Mouse (Mus musculus) MEL (cell line): ENCODE results near the gene Acaca. TPM values are rescaled to one million over a fixed set of nuclear protein-coding genes. Genes with fewer than 3 reads are reported as not detected.
A peak's percentile ranks its signal among the peaks of the same experiment; 100 is the strongest.

Experiments
- DNase-seq: peaks from one replicate; pipeline ENCODE4 v3.0.0; 2011; ENCODE audit warnings: low read depth, low spot score
- H3K27ac ChIP-seq: 2 replicates; pipeline ENCODE4 v1.5.1; 2012; ENCODE audit warnings: low read depth, mild to moderate bottlenecking, control low read depth, low read length, moderate library complexity; ENCODE audit not compliant: control insufficient read depth
- H3K27me3 ChIP-seq, 2 experiments: fragments of 150-350 bp in 1 of 2; sonication (generic) in 1 of 2; 2 replicates each; pipeline ENCODE4 v1.6.1; 2012; ENCODE audit warnings: low read length in 2 of 2, mild to moderate bottlenecking in 2 of 2, improper control_type of control experiment in 1 of 2, moderate library complexity in 1 of 2; ENCODE audit not compliant: insufficient read depth in 2 of 2, control insufficient read depth in 1 of 2
- H3K36me3 ChIP-seq, 2 experiments: 2 replicates each; pipeline ENCODE4 v1.6.1; 2012 to 2014; ENCODE audit warnings: low read length in 2 of 2, improper control_type of control experiment in 1 of 2, inconsistent platforms in 1 of 2, mild to moderate bottlenecking in 1 of 2; ENCODE audit not compliant: insufficient read depth in 2 of 2, control insufficient read depth in 1 of 2
- H3K4me1 ChIP-seq, 2 experiments: fragments of 150-350 bp in 1 of 2; sonication (generic) in 1 of 2; 2 replicates each; pipeline ENCODE4 v1.6.1; 2012; ENCODE audit warnings: low read length in 2 of 2, improper control_type of control experiment in 1 of 2, mild to moderate bottlenecking in 1 of 2; ENCODE audit not compliant: insufficient read depth in 2 of 2, control insufficient read depth in 1 of 2
- H3K4me3 ChIP-seq, 2 experiments: fragments of 150-350 bp in 1 of 2; sonication (generic) in 1 of 2; 2 replicates each; pipeline ENCODE4 v1.5.1; 2012; ENCODE audit warnings: low read depth in 2 of 2, low read length in 2 of 2, mild to moderate bottlenecking in 2 of 2, moderate library complexity in 2 of 2, control low read depth in 1 of 2, improper control_type of control experiment in 1 of 2; ENCODE audit not compliant: control insufficient read depth in 1 of 2, insufficient read depth in 1 of 2
- H3K79me2 ChIP-seq: 2 replicates; pipeline ENCODE4 v1.6.1; 2012; ENCODE audit warnings: mild to moderate bottlenecking, low read length, moderate library complexity; ENCODE audit not compliant: control insufficient read depth, poor library complexity, insufficient read depth
- H3K9ac ChIP-seq: 2 replicates; pipeline ENCODE4 v1.6.1; 2012; ENCODE audit warnings: low read depth, mild to moderate bottlenecking, control low read depth, low read length, moderate library complexity; ENCODE audit not compliant: control insufficient read depth, poor library complexity, severe bottlenecking
- H3K9me3 ChIP-seq: fragments of 150-350 bp; sonication (generic); replicated peaks from 2 replicates; pipeline ENCODE4 v1.6.1; 2012; ENCODE audit warnings: mild to moderate bottlenecking, low read length, improper control_type of control experiment, moderate library complexity; ENCODE audit not compliant: insufficient read depth
- BHLHE40 ChIP-seq: IDR thresholded peaks from 2 replicates; pipeline ENCODE4 v1.6.1; 2012; ENCODE audit warnings: low read depth, mild to moderate bottlenecking, inconsistent platforms, low read length, improper control_type of control experiment, borderline replicate concordance
- CHD1 ChIP-seq: IDR thresholded peaks from 2 replicates; pipeline ENCODE4 v1.6.1; 2012; ENCODE audit warnings: low read depth, mild to moderate bottlenecking, inconsistent platforms, low read length, improper control_type of control experiment
- CTCF ChIP-seq, 3 experiments: IDR thresholded peaks in 2 of 3; conservative IDR thresholded peaks in 1 of 3; 2 replicates each; pipeline ENCODE4 v1.5.1; 2011 to 2012; ENCODE audit warnings: low read length in 3 of 3, low read depth in 2 of 3, mild to moderate bottlenecking in 2 of 3, improper control_type of control experiment in 1 of 3, inconsistent platforms in 1 of 3, mixed read lengths in 1 of 3, moderate library complexity in 1 of 3; ENCODE audit not compliant: control insufficient read depth in 1 of 3, insufficient read depth in 1 of 3, poor library complexity in 1 of 3, severe bottlenecking in 1 of 3
- ELF1 ChIP-seq: IDR thresholded peaks from 2 replicates; pipeline ENCODE4 v1.6.1; 2014; ENCODE audit warnings: low read depth, mild to moderate bottlenecking, inconsistent platforms, low read length, improper control_type of control experiment, moderate library complexity
- EP300 ChIP-seq, 2 experiments: IDR thresholded peaks; 2 replicates each; pipeline ENCODE4 v1.6.1; 2011; ENCODE audit warnings: improper control_type of control experiment in 2 of 2, low read length in 2 of 2, low read depth in 1 of 2, mild to moderate bottlenecking in 1 of 2
- ETS1 ChIP-seq: IDR thresholded peaks from 2 replicates; pipeline ENCODE4 v1.6.1; 2012; ENCODE audit warnings: low read depth, mild to moderate bottlenecking, inconsistent platforms, low read length, improper control_type of control experiment, moderate library complexity
- GABPA ChIP-seq: IDR thresholded peaks from 2 replicates; pipeline ENCODE4 v1.6.1; 2012; ENCODE audit warnings: low read depth, mild to moderate bottlenecking, inconsistent platforms, low read length, improper control_type of control experiment, moderate library complexity
- GATA1 ChIP-seq: IDR thresholded peaks from 2 replicates; pipeline ENCODE4 v1.6.1; 2011; ENCODE audit warnings: low read depth, low read length, improper control_type of control experiment
- HCFC1 ChIP-seq: IDR thresholded peaks from 2 replicates; pipeline ENCODE4 v1.6.1; 2012; ENCODE audit warnings: low read depth, mild to moderate bottlenecking, inconsistent platforms, low read length, improper control_type of control experiment, moderate library complexity
- JUND ChIP-seq: IDR thresholded peaks from 2 replicates; pipeline ENCODE4 v1.6.1; 2011; ENCODE audit warnings: low read depth, mild to moderate bottlenecking, improper control_type of control experiment, low read length
- KAT2A ChIP-seq: conservative IDR thresholded peaks from 2 replicates; pipeline ENCODE4 v1.6.1; 2012; ENCODE audit warnings: low read depth, low read length, improper control_type of control experiment, inconsistent platforms
- MAX ChIP-seq: IDR thresholded peaks from 2 replicates; pipeline ENCODE4 v1.6.1; 2011; ENCODE audit warnings: low read length, improper control_type of control experiment
- MEF2A ChIP-seq: IDR thresholded peaks from 2 replicates; pipeline ENCODE4 v1.6.1; 2014; ENCODE audit warnings: low read depth, mild to moderate bottlenecking, inconsistent platforms, low read length, improper control_type of control experiment; ENCODE audit not compliant: poor library complexity, insufficient replicate concordance, severe bottlenecking; ENCODE audit errors: extremely low read depth
- MXI1 ChIP-seq: IDR thresholded peaks from 2 replicates; pipeline ENCODE4 v1.6.1; 2011; ENCODE audit warnings: mild to moderate bottlenecking, low read depth, low read length, improper control_type of control experiment
- MYC ChIP-seq: IDR thresholded peaks from 2 replicates; pipeline ENCODE4 v1.6.1; 2011; ENCODE audit warnings: low read depth, mild to moderate bottlenecking, low read length, improper control_type of control experiment, moderate library complexity
- NELFE ChIP-seq: IDR thresholded peaks from 2 replicates; pipeline ENCODE4 v1.6.1; 2011; ENCODE audit warnings: low read depth, low read length, improper control_type of control experiment
- POLR2A ChIP-seq, 2 experiments: IDR thresholded peaks; 2 replicates each; pipeline ENCODE4 v1.6.1; 2011 to 2012; ENCODE audit warnings: low read length in 2 of 2, mild to moderate bottlenecking in 2 of 2, control low read depth in 1 of 2, improper control_type of control experiment in 1 of 2, low read depth in 1 of 2, moderate library complexity in 1 of 2; ENCODE audit not compliant: control insufficient read depth in 1 of 2, insufficient read depth in 1 of 2, poor library complexity in 1 of 2
- RAD21 ChIP-seq: IDR thresholded peaks from 2 replicates; pipeline ENCODE4 v1.6.1; 2011; ENCODE audit warnings: mild to moderate bottlenecking, low read depth, low read length, improper control_type of control experiment
- RCOR1 ChIP-seq: IDR thresholded peaks from 2 replicates; pipeline ENCODE4 v1.6.1; 2012; ENCODE audit warnings: low read depth, mild to moderate bottlenecking, inconsistent platforms, low read length, improper control_type of control experiment
- SIN3A ChIP-seq: IDR thresholded peaks from 2 replicates; pipeline ENCODE4 v1.6.1; 2012; ENCODE audit warnings: low read length, improper control_type of control experiment, inconsistent platforms
- SMC3 ChIP-seq: IDR thresholded peaks from 2 replicates; pipeline ENCODE4 v1.6.1; 2011; ENCODE audit warnings: low read depth, low read length, improper control_type of control experiment
- TAL1 ChIP-seq: IDR thresholded peaks from 2 replicates; pipeline ENCODE4 v1.6.1; 2012; ENCODE audit warnings: mild to moderate bottlenecking, inconsistent platforms, low read length, moderate library complexity, mixed read lengths
- TBP ChIP-seq: IDR thresholded peaks from 2 replicates; pipeline ENCODE4 v1.8.0; 2011; ENCODE audit warnings: low read depth, low read length, improper control_type of control experiment
- UBTF ChIP-seq: IDR thresholded peaks from 2 replicates; pipeline ENCODE4 v1.6.1; 2012; ENCODE audit warnings: low read depth, mild to moderate bottlenecking, inconsistent platforms, low read length, improper control_type of control experiment, moderate library complexity, borderline replicate concordance; ENCODE audit not compliant: insufficient read depth
- USF1 ChIP-seq: IDR thresholded peaks from 2 replicates; pipeline ENCODE4 v1.6.1; 2014; ENCODE audit warnings: low read depth, mild to moderate bottlenecking, inconsistent platforms, low read length, improper control_type of control experiment, moderate library complexity
- USF2 ChIP-seq, 2 experiments: IDR thresholded peaks; 2 replicates each; pipeline ENCODE4 v1.6.1; 2011 to 2012; ENCODE audit warnings: improper control_type of control experiment in 2 of 2, low read length in 2 of 2, borderline replicate concordance in 1 of 2, inconsistent platforms in 1 of 2, low read depth in 1 of 2, mild to moderate bottlenecking in 1 of 2; ENCODE audit not compliant: insufficient read depth in 1 of 2
- ZC3H11A ChIP-seq: IDR thresholded peaks from 2 replicates; pipeline ENCODE4 v1.6.1; 2012; ENCODE audit warnings: low read depth, mild to moderate bottlenecking, inconsistent platforms, low read length, improper control_type of control experiment
- ZKSCAN1 ChIP-seq: IDR thresholded peaks from 2 replicates; pipeline ENCODE4 v1.6.1; 2012; ENCODE audit warnings: low read depth, mild to moderate bottlenecking, inconsistent platforms, low read length, improper control_type of control experiment, moderate library complexity
- ZNF384 ChIP-seq: IDR thresholded peaks from 2 replicates; pipeline ENCODE4 v1.6.1; 2012; ENCODE audit warnings: low read depth, mild to moderate bottlenecking, inconsistent platforms, low read length, improper control_type of control experiment
- polyA plus RNA-seq, 2 experiments: library from polyadenylated mRNA; stranded (reverse) in 1 of 2; unstranded in 1 of 2; fragments of >175 nt in 1 of 2; fragments of >200 nt in 1 of 2; gene quantifications; 2 replicates each; pipeline versions ENCODE4 v1.2.1 to v1.2.4; 2012; ENCODE audit warnings: low replicate concordance in 2 of 2, low read depth in 1 of 2; ENCODE audit not compliant: insufficient read length in 2 of 2, insufficient read depth in 1 of 2, missing spikeins in 1 of 2
- total RNA-seq: library from RNA; depleted of rRNA; stranded (reverse); fragments of 300-350 nt; gene quantifications from 2 replicates; pipeline ENCODE4 v1.2.3, GENCODE M21; 2012

Gene Acaca
- total and polyA plus RNA-seq, 3 experiments: 32.0 to 52.0 (median 33.9) TPM

GRCm38 (mm10) chr11:84268068-84268467 lies 138.6 kb downstream of the Acaca start:
- DNase-seq: peak; percentile 78
- no peaks in the 10 kb centered on the region for H3K4me1 ChIP-seq
- no peak for TF ChIP-seq JUND
- peak; percentile 42 for TF ChIP-seq SMC3
- peak; percentile 81; the same call in 1 of the 2 replicates for TF ChIP-seq MYC
- TF ChIP-seq POLR2A (IDR thresholded peaks at IDR 0.05; ENCODE audit: control insufficient read depth in 1 of 2, insufficient read depth in 1 of 2, low read depth in 1 of 2, low read length in 2 of 2, poor library complexity in 1 of 2): no peak
- TF ChIP-seq ZC3H11A: no peak
- TF ChIP-seq USF1: 0 out of 2 replicates have a peak, but pooled peaks have one; percentile 6
- TF ChIP-seq ETS1: no peak
- no peak for TF ChIP-seq MEF2A
- TF ChIP-seq ZKSCAN1: no peak
- TF ChIP-seq GATA1: no peak
- no peak for TF ChIP-seq GABPA
- TF ChIP-seq MAX: 0 out of 2 replicates have a peak, but pooled peaks have one; percentile 27
- peak; percentile 51 for TF ChIP-seq MXI1
- TF ChIP-seq KAT2A: no peak
- peak; percentile 51; the same call in 1 of the 2 replicates for TF ChIP-seq RCOR1
- TF ChIP-seq CTCF (IDR thresholded peaks at IDR 0.05 in 2 of 3, conservative IDR thresholded peaks at IDR 0.05 in 1 of 3; ENCODE audit: control insufficient read depth in 1 of 3, insufficient read depth in 1 of 3, low read depth in 2 of 3, low read length in 3 of 3, poor library complexity in 1 of 3, severe bottlenecking in 1 of 3): peak; percentile 59 to 74 (median 62)
- TF ChIP-seq TAL1: no peak
- peak; percentile 12 for TF ChIP-seq RAD21
- H3K27me3 ChIP-seq: no peaks in the 10 kb centered on the region
- H3K4me3 ChIP-seq: no peak overlapping the region
- H3K79me2 ChIP-seq: no peaks in the 10 kb centered on the region
- H3K9ac ChIP-seq: no peak overlapping the region
- peaks cover 0 to 43% of the 10 kb centered on the region in 2 experiments; a peak in 2 of 4 replicates for H3K36me3 ChIP-seq
- H3K27ac ChIP-seq: no peak overlapping the region
- no peaks in the 10 kb centered on the region for H3K9me3 ChIP-seq

- Histone ChIP-seq H3K36me3 (peaks cover 0 to 33% of the 10 kb centered on the region in 2 experiments; a peak in 2 of 4 replicates), H3K4me3 (no peak overlapping the region)
- no peak for TF ChIP-seq ZNF384
- no peak for TF ChIP-seq ELF1
- TF ChIP-seq USF2 (IDR thresholded peaks at IDR 0.05; ENCODE audit: borderline replicate concordance in 1 of 2, insufficient read depth in 1 of 2, low read depth in 1 of 2, low read length in 2 of 2): no peak
- no peak for TF ChIP-seq USF1
- no peak for TF ChIP-seq SIN3A
- no peak for TF ChIP-seq MEF2A
- TF ChIP-seq ZKSCAN1: no peak
- TF ChIP-seq HCFC1: no peak
- TF ChIP-seq NELFE: no peak
- TF ChIP-seq BHLHE40: no peak
- no peak for TF ChIP-seq CHD1
- TF ChIP-seq RCOR1: no peak
- TF ChIP-seq POLR2A (IDR thresholded peaks at IDR 0.05; ENCODE audit: control insufficient read depth in 1 of 2, insufficient read depth in 1 of 2, low read depth in 1 of 2, low read length in 2 of 2, poor library complexity in 1 of 2): no peak
- no peak for TF ChIP-seq TBP
- TF ChIP-seq TAL1: no peak
- no peak for TF ChIP-seq GATA1
- no peak for TF ChIP-seq UBTF
- no peak for TF ChIP-seq EP300 (IDR thresholded peaks at IDR 0.05; ENCODE audit: low read depth in 1 of 2, low read length in 2 of 2)
These were observed 141.0 kb downstream of the Acaca start for GRCm38 (mm10) chr11:84270511-84270910.

More at GRCm38 (mm10) chr11:84270511-84270910, 141.0 kb downstream of the Acaca start:
- no peaks in the 10 kb centered on the region for H3K9me3 ChIP-seq
- H3K4me1 ChIP-seq: no peaks in the 10 kb centered on the region
- no peaks in the 10 kb centered on the region for H3K79me2 ChIP-seq
- no peak overlapping the region for H3K9ac ChIP-seq
- no peak for DNase-seq
- H3K27me3 ChIP-seq: no peaks in the 10 kb centered on the region
- no peak overlapping the region for H3K27ac ChIP-seq
